Mouse (Mus musculus) thymus, adult 2 months (tissue): ENCODE results near the gene Bod1. TPM values are rescaled to one million over a fixed set of nuclear protein-coding genes. Genes with fewer than 3 reads are reported as not detected.
A peak's percentile ranks its signal among the peaks of the same experiment; 100 is the strongest.

ENCODE experiments used
- DNase-seq: peaks from one replicate; pipeline ENCODE4 v3.0.0; 2021
- H3K27ac ChIP-seq: fragments of 200-500 bp; 2 replicates; pipeline ENCODE4 v1.5.1; 2012; ENCODE audit warnings: low read length, control low read depth; ENCODE audit not compliant: control insufficient read depth, insufficient read depth
- H3K27me3 ChIP-seq: fragments of 200-500 bp; 2 replicates; pipeline ENCODE4 v1.6.1; 2012; ENCODE audit warnings: mild to moderate bottlenecking, low read length, moderate library complexity, mixed read lengths; ENCODE audit not compliant: control insufficient read depth, insufficient read depth
- H3K36me3 ChIP-seq: fragments of 200-500 bp; 2 replicates; pipeline ENCODE4 v1.6.1; 2012; ENCODE audit warnings: mild to moderate bottlenecking, low read length, moderate library complexity; ENCODE audit not compliant: control insufficient read depth, insufficient read depth
- H3K4me1 ChIP-seq: fragments of 200-500 bp; replicated peaks from 2 replicates; pipeline ENCODE4 v1.6.1; 2012; ENCODE audit warnings: low read length; ENCODE audit not compliant: control insufficient read depth, insufficient read depth
- H3K4me3 ChIP-seq: fragments of 200-500 bp; 2 replicates; pipeline ENCODE4 v1.5.1; 2012; ENCODE audit warnings: mild to moderate bottlenecking, low read length, control low read depth, moderate library complexity; ENCODE audit not compliant: control insufficient read depth, insufficient read depth
- CTCF ChIP-seq: fragments of 200-500 bp; IDR thresholded peaks from 2 replicates; pipeline ENCODE4 v1.5.1; 2012; ENCODE audit warnings: mild to moderate bottlenecking, control low read depth, low read length, moderate library complexity, borderline replicate concordance; ENCODE audit not compliant: control insufficient read depth, poor library complexity, insufficient read depth; ENCODE audit errors: extremely low read depth
- POLR2A ChIP-seq: fragments of 200-500 bp; IDR thresholded peaks from 2 replicates; pipeline ENCODE4 v1.6.1; 2012; ENCODE audit warnings: mild to moderate bottlenecking, low read length, control low read depth, moderate library complexity; ENCODE audit not compliant: control insufficient read depth, poor library complexity, insufficient read depth; ENCODE audit errors: extremely low read depth
- WGBS: fragments of 180-500 bp; shearing (Covaris S2); methylation state at CpG from one replicate; pipeline ENCODE4 v1.1.7; 2018; 5-methylcytosine and 5-hydroxymethylcytosine counted together
- polyA plus RNA-seq: library from polyadenylated mRNA; depleted of rRNA; stranded (reverse); fragments of >200 nt; gene quantifications from 2 replicates; pipeline ENCODE4 v1.2.3, GENCODE M21; 2012

Bod1 gene
- polyA plus RNA-seq, 1 experiment: 40.3 TPM

DNA sequence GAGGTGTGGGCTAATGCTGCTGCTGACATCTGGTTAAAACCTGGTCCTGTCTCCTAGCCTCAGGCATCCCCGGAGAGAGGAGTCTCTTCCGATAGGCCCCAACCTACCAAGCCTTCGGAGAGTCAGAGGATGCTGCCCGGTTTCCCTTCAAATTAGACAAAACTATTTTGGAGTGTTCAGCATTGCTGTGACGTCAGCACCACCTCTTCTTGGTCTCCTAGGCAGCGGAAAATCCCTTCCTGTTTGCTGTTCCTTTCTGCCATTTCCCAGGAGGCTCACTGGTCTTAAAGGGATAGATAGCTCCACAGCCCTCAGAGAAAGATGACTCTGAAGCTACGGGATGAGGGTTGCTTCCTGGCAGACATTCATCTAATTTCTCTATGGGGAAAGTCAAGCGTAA lies 31.5 kb upstream of the Bod1 start:
- H3K27ac ChIP-seq: no peak overlapping the region
- WGBS: 93% methylated on average over 8 of the region's 8 CpGs
- no peak overlapping the region for H3K4me3 ChIP-seq
- no peak for DNase-seq
- no peaks in the 10 kb centered on the region for H3K4me1 ChIP-seq
- TF ChIP-seq POLR2A (no peak), CTCF (no peak)
- no peaks in the 10 kb centered on the region for H3K36me3 ChIP-seq
- H3K27me3 ChIP-seq: no peaks in the 10 kb centered on the region

DNA sequence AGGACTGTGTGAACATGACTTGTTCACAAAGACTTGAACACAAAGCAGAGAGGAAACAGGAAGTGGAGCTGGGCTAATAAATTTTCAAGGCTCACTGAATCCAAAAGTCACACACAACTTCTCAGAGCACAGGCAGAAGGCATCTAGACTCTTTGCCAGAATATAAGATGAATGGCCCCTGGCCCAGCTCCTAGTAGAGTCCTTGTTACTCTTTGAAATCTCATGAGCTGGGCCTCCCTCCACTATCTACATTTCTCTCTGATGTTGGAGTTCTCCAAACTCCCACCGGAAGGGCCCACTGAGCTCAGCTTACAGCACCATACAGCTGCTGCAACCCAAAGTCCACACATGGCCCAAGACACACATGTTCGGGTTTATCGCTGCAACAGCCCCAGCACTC lies 30.2 kb upstream of the Bod1 start:
- Histone ChIP-seq H3K27me3 (no peaks in the 10 kb centered on the region), H3K36me3 (no peaks in the 10 kb centered on the region), H3K27ac (no peak overlapping the region), H3K4me3 (no peak overlapping the region), H3K4me1 (no peaks in the 10 kb centered on the region)
- no peak for TF ChIP-seq CTCF
- no peak for TF ChIP-seq POLR2A
- no peak for DNase-seq
- 97% methylated on average over 3 of the region's 3 CpGs for WGBS

DNA sequence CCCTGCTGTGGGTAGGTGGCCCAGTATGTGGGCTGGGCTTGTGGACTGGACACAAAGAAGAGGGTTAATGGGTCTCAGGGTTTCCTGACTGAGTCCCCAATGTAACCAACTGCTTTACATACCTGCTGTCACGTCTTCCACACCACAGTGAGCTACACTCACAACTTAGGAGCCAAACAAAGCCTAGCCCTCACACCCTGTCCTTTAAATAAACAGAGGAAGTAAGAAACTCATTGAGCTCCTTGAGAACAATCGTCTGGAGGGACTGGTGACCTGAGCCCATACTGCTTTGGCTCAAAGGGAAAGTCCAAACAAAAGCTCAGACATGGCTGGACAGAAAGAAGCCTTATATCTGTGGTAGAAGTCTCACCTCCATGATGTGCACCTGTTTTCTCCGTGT lies 27.8 kb upstream of the Bod1 start:
- no peaks in the 10 kb centered on the region for H3K4me1 ChIP-seq
- no peak overlapping the region for H3K27ac ChIP-seq
- H3K36me3 ChIP-seq: no peaks in the 10 kb centered on the region
- WGBS: 70% methylated on average over 3 of the region's 3 CpGs
- H3K4me3 ChIP-seq: no peak overlapping the region
- H3K27me3 ChIP-seq: no peaks in the 10 kb centered on the region
- TF ChIP-seq POLR2A (no peak), CTCF (no peak)
- no peak for DNase-seq

DNA sequence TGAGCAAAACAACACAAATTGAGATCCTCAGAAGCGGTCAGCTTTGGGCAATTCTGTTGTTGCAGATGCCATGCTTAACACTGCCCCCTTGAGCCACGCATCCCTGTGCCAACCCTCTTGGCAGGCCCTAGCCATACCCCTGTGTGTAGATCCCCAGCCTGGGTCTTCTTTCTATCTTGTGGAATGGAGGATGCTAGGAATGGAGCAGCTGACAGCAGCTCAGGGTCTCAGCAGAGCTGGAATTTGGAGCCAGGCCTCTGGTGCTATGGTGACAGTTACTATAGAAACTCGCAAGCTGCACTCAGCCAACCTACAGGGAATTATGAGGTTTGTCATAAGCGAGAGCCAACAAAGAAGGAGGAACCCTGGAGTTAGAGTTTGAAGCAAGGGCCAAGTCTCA lies 23.1 kb upstream of the Bod1 start:
- DNase-seq: no peak
- 95% methylated on average over 4 of the region's 4 CpGs for WGBS
- no peak overlapping the region for H3K4me3 ChIP-seq
- no peaks in the 10 kb centered on the region for H3K27me3 ChIP-seq
- H3K4me1 ChIP-seq: no peaks in the 10 kb centered on the region
- H3K36me3 ChIP-seq: no peaks in the 10 kb centered on the region
- H3K27ac ChIP-seq: no peak overlapping the region
- TF ChIP-seq POLR2A (no peak), CTCF (no peak)

DNA sequence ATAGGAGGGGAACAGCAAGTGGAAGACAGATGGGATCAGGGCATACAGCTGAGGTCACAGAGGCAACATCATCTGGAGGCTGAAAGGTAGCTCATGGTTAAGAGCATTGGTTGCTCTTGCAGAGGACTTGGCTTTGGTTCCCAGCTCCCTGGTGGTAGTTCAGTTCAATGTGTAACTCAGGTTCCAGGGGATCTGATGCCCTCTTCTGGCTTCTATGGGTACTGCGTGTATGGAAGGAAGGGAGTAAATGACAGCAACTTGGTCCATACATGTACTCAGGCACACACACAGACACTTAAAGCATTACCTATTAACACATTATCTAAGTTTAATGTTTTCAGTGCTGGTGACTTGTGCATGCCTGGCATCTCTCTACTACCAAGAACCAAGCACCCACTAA lies 22.4 kb upstream of the Bod1 start:
- TF ChIP-seq CTCF (no peak), POLR2A (no peak)
- Histone ChIP-seq H3K4me3 (no peak overlapping the region), H3K36me3 (no peaks in the 10 kb centered on the region), H3K4me1 (no peaks in the 10 kb centered on the region), H3K27me3 (no peaks in the 10 kb centered on the region), H3K27ac (no peak overlapping the region)
- DNase-seq: peak; percentile 19
- WGBS: 100% methylated on average over 1 of the region's 1 CpGs

DNA sequence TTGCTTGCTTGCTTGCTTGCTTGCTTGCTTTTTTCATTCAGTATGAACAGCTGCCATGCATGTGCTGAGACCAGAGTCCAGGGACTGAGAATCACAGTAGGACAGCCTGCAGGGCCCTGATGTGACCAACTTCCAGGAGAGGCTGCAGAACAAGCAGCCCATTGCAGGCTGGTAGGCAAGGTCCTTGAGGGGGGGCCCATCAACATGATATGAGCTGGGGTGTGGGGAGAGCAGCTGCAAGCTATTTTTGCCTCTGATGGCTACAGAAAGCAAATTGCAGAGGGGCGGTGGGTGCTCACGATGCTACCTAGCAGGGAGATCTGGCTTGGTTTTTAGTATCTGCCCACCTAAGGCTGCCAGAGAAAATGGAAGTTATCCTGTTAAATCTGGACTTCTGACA lies 21.6 kb upstream of the Bod1 start:
- WGBS: 100% methylated on average over 2 of the region's 2 CpGs
- DNase-seq: no peak
- Histone ChIP-seq H3K27ac (no peak overlapping the region), H3K4me3 (no peak overlapping the region), H3K4me1 (no peaks in the 10 kb centered on the region), H3K36me3 (no peaks in the 10 kb centered on the region), H3K27me3 (no peaks in the 10 kb centered on the region)
- no peak for TF ChIP-seq POLR2A
- TF ChIP-seq CTCF: no peak

DNA sequence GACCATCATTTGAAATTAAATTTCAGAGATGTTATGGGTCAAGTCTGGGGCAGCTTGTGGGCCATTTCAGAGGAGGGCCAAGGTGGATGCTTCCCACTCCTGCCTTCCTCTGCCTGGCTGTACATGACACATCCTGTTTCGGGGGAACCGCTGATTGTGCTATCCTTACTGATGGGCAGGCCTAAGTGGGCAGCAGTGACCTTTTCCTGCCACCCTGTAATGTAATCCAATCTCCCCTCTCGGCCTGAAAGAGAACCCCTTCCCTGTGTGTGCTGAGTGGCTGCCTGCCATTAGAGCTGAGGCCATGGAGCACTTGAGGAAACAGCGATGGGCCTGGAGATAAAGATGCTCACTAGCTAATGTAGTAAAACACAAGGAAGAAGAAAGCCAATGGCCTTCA lies 17.3 kb upstream of the Bod1 start:
- no peak for TF ChIP-seq POLR2A
- no peak for TF ChIP-seq CTCF
- H3K4me3 ChIP-seq: no peak overlapping the region
- no peak for DNase-seq
- no peaks in the 10 kb centered on the region for H3K4me1 ChIP-seq
- WGBS: 92% methylated on average over 4 of the region's 4 CpGs
- H3K36me3 ChIP-seq: no peaks in the 10 kb centered on the region
- H3K27ac ChIP-seq: no peak overlapping the region
- H3K27me3 ChIP-seq: no peaks in the 10 kb centered on the region
